Mouse (Mus musculus) small intestine, adult 10 weeks (tissue): ENCODE results near the gene Xpo1. TPM values are rescaled to one million over a fixed set of nuclear protein-coding genes. Genes with fewer than 3 reads are reported as not detected.

Source experiments
- polyA plus RNA-seq: library from polyadenylated mRNA; stranded (reverse); fragments of 350-450 nt; fragmentation: Illumina TruSeq; extraction: RNeasy Lipid Tissue Mini Kit (QIAGEN cat#74804); gene quantifications from one replicate; pipeline ENCODE4 v1.2.3, GENCODE M21; 2014; ENCODE audit warnings: low replicate concordance

Gene Xpo1
- polyA plus RNA-seq, result 227 TPM

DNA sequence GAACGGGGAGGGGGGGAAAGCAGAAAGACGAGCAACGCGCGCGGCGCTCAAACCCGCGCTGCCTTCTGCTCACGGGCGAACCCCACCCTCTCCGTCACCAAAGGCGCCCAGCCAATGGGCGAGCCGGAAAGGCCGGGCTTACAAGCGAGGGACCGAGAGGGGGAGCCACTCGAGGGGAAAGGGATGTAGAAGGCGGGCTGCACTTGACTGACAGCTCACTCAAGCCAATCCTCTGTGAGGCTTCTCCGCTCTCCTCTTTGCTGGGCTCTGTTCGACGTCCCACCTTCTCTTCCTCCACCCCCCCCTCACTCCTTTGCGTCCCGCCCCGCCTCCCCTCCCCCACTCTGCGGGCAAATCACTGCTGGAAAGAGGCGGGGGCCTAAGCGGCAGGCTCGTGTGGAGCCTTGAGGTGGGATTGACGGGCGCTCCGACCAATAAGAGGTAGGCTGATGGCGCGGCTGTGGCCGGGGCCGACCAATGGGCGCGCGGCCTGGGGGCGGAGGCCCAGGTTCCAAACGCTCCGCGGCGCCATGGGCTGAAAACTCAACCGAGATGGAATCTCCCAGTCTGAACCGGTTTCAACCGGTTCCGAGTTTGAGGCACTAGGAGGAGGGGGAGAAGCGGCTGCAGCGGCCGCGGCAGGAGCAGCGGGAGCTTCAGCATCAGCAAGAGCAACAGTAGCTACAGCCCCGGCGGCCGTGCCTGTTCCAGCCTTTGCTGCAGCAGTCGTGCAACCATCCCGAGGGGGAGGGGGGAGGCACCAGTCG is at the start of gene Xpo1:
Xpo1 (plus strand) TSS at position 615 of the 767 bp plus-strand sequence.

GRCm38 (mm10) chr11:23306764-23307565 is 51.1 kb downstream of the Xpo1 start, which contains the start of gene Usp34:
Gene Usp34 (plus strand): TSS chr11:23306895.

Other genes with a start within 250 kb of the Xpo1 start
- gene Fam161a, start 248.5 kb upstream of the Xpo1 start, polyA plus RNA-seq, result 2.3 TPM
- 156 TPM for gene Usp34, start 50.9 kb downstream of the Xpo1 start, polyA plus RNA-seq
- 88.9 TPM for gene Ahsa2, start 242.0 kb downstream of the Xpo1 start, polyA plus RNA-seq